Mouse (Mus musculus) myocyte (in vitro differentiated cells): ENCODE data around the gene Ubald1. TPM values are rescaled to one million over a fixed set of nuclear protein-coding genes. Genes with fewer than 3 reads are reported as not detected.

Experiments
- H3K27me3 ChIP-seq: one replicate; pipeline ENCODE4 v1.6.1; 2011; ENCODE audit not compliant: control insufficient read depth, insufficient read depth, insufficient read length
- H3K36me3 ChIP-seq: one replicate; pipeline ENCODE4 v1.6.1; 2011; ENCODE audit not compliant: control insufficient read depth, insufficient read depth
- H3K4me2 ChIP-seq: one replicate; pipeline ENCODE4 v1.6.1; 2011; ENCODE audit warnings: low read depth, control low read depth
- H3K4me3 ChIP-seq: one replicate; pipeline ENCODE4 v1.5.1; 2011; ENCODE audit warnings: mild to moderate bottlenecking, control low read depth, moderate library complexity
- H3K79me2 ChIP-seq: one replicate; pipeline ENCODE4 v1.6.1; 2011; ENCODE audit not compliant: control insufficient read depth, insufficient read depth
- H3ac ChIP-seq: one replicate; pipeline ENCODE4 v1.6.1; 2011; ENCODE audit not compliant: control insufficient read depth, insufficient read length
- CEBPB ChIP-seq: IDR thresholded peaks from 2 replicates; pipeline ENCODE4 v1.6.1; 2011; ENCODE audit warnings: mild to moderate bottlenecking, moderate library complexity; ENCODE audit not compliant: poor library complexity, insufficient read depth, severe bottlenecking
- E2F4 ChIP-seq: IDR thresholded peaks from one replicate; pipeline ENCODE4 v1.6.1; 2011; ENCODE audit warnings: mild to moderate bottlenecking, control low read depth, moderate library complexity; ENCODE audit not compliant: insufficient read depth
- MAX ChIP-seq: IDR thresholded peaks from one replicate; pipeline ENCODE4 v1.6.1; 2011; ENCODE audit warnings: low read depth, mild to moderate bottlenecking, control low read depth
- MYOD1 ChIP-seq, 3 experiments: IDR thresholded peaks; one replicate each; pipeline ENCODE4 v1.6.1; 2011; ENCODE audit warnings: control low read depth in 2 of 3, low read depth in 2 of 3, mild to moderate bottlenecking in 2 of 3, moderate library complexity in 1 of 3; ENCODE audit not compliant: insufficient read length in 2 of 3, control insufficient read depth in 1 of 3
- MYOG ChIP-seq, 3 experiments: IDR thresholded peaks; one replicate each; pipeline ENCODE4 v1.6.1; 2011; ENCODE audit warnings: control low read depth in 2 of 3, low read depth in 2 of 3, mild to moderate bottlenecking in 2 of 3; ENCODE audit not compliant: insufficient read length in 2 of 3, control insufficient read depth in 1 of 3, insufficient read depth in 1 of 3
- POLR2A ChIP-seq: IDR thresholded peaks from one replicate; pipeline ENCODE4 v1.6.1; 2011; ENCODE audit warnings: low read depth, mild to moderate bottlenecking, control low read depth, moderate library complexity; ENCODE audit not compliant: insufficient read length
- POLR2AphosphoS2 ChIP-seq: IDR thresholded peaks from one replicate; pipeline ENCODE4 v1.6.1; 2011; ENCODE audit warnings: low read depth, control low read depth; ENCODE audit not compliant: insufficient read length
- REST ChIP-seq: IDR thresholded peaks from one replicate; pipeline ENCODE4 v1.6.1; 2011; ENCODE audit warnings: mild to moderate bottlenecking, control low read depth, moderate library complexity; ENCODE audit not compliant: insufficient read depth, insufficient read length
- SRF ChIP-seq: IDR thresholded peaks from one replicate; pipeline ENCODE4 v1.6.1; 2011; ENCODE audit warnings: low read depth; ENCODE audit not compliant: control insufficient read depth, insufficient read length
- TCF12 ChIP-seq: IDR thresholded peaks from one replicate; pipeline ENCODE4 v1.6.1; 2011; ENCODE audit warnings: mild to moderate bottlenecking, control low read depth; ENCODE audit not compliant: poor library complexity, insufficient read depth, severe bottlenecking
- TCF3 ChIP-seq: IDR thresholded peaks from one replicate; pipeline ENCODE4 v1.6.1; 2011; ENCODE audit warnings: low read depth, control low read depth; ENCODE audit not compliant: insufficient read length
- USF1 ChIP-seq: IDR thresholded peaks from one replicate; pipeline ENCODE4 v1.6.1; 2011; ENCODE audit warnings: low read depth, mild to moderate bottlenecking, control low read depth, moderate library complexity
- polyA plus RNA-seq: library from polyadenylated mRNA; unstranded; fragments of >200 nt; fragmentation: generic; extraction: Trizol; gene quantifications from one replicate; pipeline ENCODE4 v1.2.1, GENCODE M21; 2012; ENCODE audit warnings: missing spikeins

Ubald1 gene
- polyA plus RNA-seq, 1 experiment = 79.5 TPM

DNA sequence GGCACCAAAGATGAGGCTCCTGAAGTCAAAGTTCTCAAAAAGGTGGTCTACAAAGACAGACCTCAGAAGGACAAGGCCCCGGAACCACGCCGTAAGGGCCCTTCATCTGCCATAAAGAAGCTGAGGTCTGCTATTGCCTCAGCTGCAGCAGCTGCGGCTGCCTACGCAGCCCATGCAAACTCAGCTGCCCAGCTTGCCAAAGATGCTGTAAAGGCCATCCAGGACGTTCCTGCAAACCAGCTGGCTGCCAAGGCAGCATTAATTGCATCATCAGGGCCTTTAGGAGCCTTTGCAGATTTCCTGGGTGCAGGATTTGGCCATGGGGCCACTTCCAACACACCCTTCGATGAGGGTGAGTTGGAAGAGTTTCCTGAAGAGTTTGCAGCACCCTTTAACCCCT, 29.8 kb downstream of the Ubald1 start:
- Histone ChIP-seq H3K36me3 (no peaks in the 10 kb centered on the region), H3ac (no peak overlapping the region), H3K4me2 (peak overlapping the region; percentile 25), H3K4me3 (no peak overlapping the region), H3K27me3 (no peaks in the 10 kb centered on the region), H3K79me2 (no peaks in the 10 kb centered on the region)
- peak; percentile 69 for TF ChIP-seq TCF3
- peak; percentile 92 for TF ChIP-seq CEBPB
- peak; percentile 58 for TF ChIP-seq TCF12
- no peak for TF ChIP-seq POLR2AphosphoS2
- no peak for TF ChIP-seq USF1
- peak; percentile 41 to 95 (median 88) for TF ChIP-seq MYOD1 (IDR thresholded peaks at IDR 0.05; ENCODE audit: control insufficient read depth in 1 of 3, insufficient read length in 2 of 3, low read depth in 2 of 3)
- TF ChIP-seq POLR2A = peak; percentile 28
- TF ChIP-seq E2F4 = no peak
- TF ChIP-seq SRF = no peak
- TF ChIP-seq REST = no peak
- peak; percentile 74 to 96 (median 82) for TF ChIP-seq MYOG (IDR thresholded peaks at IDR 0.05; ENCODE audit: control insufficient read depth in 1 of 3, insufficient read depth in 1 of 3, insufficient read length in 2 of 3, low read depth in 2 of 3)
- TF ChIP-seq MAX = no peak

DNA sequence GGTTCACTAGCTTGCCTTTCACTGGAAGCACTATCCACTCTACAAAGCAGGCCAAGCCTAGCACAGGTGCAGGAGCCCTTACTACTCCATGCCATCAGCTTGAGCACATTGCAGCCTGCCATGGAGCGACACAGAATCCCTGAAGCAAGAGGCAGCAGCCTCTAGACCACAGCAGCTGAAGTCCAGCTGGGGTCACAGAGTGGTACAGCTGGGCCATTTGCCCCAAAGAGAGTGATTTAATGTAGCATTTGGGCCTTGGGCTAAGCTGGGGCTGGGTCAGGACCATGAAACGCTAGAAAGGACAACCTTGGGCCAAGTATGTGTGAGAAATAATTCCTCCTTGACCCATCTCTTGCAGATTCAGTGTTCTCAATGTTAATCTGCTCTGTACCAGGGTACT, 32.0 kb downstream of the Ubald1 start:
- no peak overlapping the region for H3K4me2 ChIP-seq
- H3K4me3 ChIP-seq = no peak overlapping the region
- H3K27me3 ChIP-seq = no peaks in the 10 kb centered on the region
- H3K79me2 ChIP-seq = no peaks in the 10 kb centered on the region
- H3ac ChIP-seq = no peak overlapping the region
- TF ChIP-seq TCF3 (peak; percentile 75), CEBPB (no peak), TCF12 (peak; percentile 55), MYOG (IDR thresholded peaks at IDR 0.05; ENCODE audit: control insufficient read depth in 1 of 3, insufficient read depth in 1 of 3, insufficient read length in 2 of 3, low read depth in 2 of 3) (peak; percentile 53 to 93 (median 81)), MYOD1 (IDR thresholded peaks at IDR 0.05; ENCODE audit: control insufficient read depth in 1 of 3, insufficient read length in 2 of 3, low read depth in 2 of 3) (peak in 2 of 3 experiments; percentile 76 to 86), REST (no peak)
- H3K36me3 ChIP-seq = no peaks in the 10 kb centered on the region

DNA sequence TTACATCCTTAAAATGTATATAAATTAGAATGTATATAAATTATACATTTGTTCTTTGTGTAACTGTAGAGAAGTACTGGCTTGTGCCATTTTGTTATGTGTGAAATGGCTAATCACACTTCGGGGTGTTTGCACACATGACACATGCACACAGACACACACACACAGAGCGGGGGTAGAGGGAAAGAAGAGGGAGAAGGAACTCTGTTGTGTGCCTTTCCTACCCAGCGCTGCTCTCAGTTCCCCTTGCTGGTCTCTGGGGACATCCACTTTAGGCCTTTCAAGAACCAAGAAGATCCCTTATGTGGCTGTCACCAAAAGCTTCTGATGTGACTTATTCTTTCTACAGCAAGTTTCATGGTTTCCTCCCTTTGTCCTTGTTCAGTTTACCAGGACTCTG, 33.1 kb downstream of the Ubald1 start:
- no peaks in the 10 kb centered on the region for H3K27me3 ChIP-seq
- TF ChIP-seq E2F4 = no peak
- no peak for TF ChIP-seq TCF12
- TF ChIP-seq POLR2AphosphoS2 = no peak
- no peak for TF ChIP-seq REST
- TF ChIP-seq USF1 = no peak
- TF ChIP-seq CEBPB = no peak
- TF ChIP-seq SRF = no peak
- TF ChIP-seq MYOD1 (IDR thresholded peaks at IDR 0.05; ENCODE audit: control insufficient read depth in 1 of 3, insufficient read length in 2 of 3, low read depth in 2 of 3) = no peak
- TF ChIP-seq POLR2A = no peak
- TF ChIP-seq TCF3 = no peak
- TF ChIP-seq MAX = no peak
- TF ChIP-seq MYOG (IDR thresholded peaks at IDR 0.05; ENCODE audit: control insufficient read depth in 1 of 3, insufficient read depth in 1 of 3, insufficient read length in 2 of 3, low read depth in 2 of 3) = no peak
- H3ac ChIP-seq = no peak overlapping the region
- H3K4me2 ChIP-seq = no peak overlapping the region
- H3K79me2 ChIP-seq = no peaks in the 10 kb centered on the region
- no peak overlapping the region for H3K4me3 ChIP-seq
- H3K36me3 ChIP-seq = no peaks in the 10 kb centered on the region

DNA sequence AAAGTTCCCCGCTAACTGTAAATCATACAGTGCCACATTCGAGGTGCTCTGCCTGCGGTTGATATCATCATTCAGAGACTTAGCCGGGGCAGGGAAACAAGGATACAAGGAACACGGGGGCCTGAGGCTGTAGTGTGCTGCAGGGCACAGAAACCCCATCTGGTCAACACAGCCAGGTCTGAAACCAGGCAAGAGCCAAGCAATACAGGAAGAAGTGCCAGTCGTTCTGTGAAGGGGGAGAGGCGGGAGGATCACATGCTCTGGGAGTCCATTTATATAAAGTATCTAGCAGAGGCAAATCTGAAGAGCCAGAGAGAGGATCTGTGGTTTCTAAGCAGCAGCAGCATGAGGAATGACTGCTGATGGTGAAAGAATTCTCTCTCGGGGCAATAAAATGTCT, 39.9 kb downstream of the Ubald1 start:
- H3K79me2 ChIP-seq = no peaks in the 10 kb centered on the region
- no peak overlapping the region for H3K4me3 ChIP-seq
- no peaks in the 10 kb centered on the region for H3K27me3 ChIP-seq
- no peaks in the 10 kb centered on the region for H3K36me3 ChIP-seq
- no peak overlapping the region for H3K4me2 ChIP-seq
- TF ChIP-seq POLR2A = no peak
- TF ChIP-seq REST = no peak
- TF ChIP-seq MAX = no peak
- no peak for TF ChIP-seq TCF3
- no peak for TF ChIP-seq CEBPB
- TF ChIP-seq USF1 = no peak
- TF ChIP-seq MYOD1 (IDR thresholded peaks at IDR 0.05; ENCODE audit: control insufficient read depth in 1 of 3, insufficient read length in 2 of 3, low read depth in 2 of 3) = no peak
- no peak overlapping the region for H3ac ChIP-seq

DNA sequence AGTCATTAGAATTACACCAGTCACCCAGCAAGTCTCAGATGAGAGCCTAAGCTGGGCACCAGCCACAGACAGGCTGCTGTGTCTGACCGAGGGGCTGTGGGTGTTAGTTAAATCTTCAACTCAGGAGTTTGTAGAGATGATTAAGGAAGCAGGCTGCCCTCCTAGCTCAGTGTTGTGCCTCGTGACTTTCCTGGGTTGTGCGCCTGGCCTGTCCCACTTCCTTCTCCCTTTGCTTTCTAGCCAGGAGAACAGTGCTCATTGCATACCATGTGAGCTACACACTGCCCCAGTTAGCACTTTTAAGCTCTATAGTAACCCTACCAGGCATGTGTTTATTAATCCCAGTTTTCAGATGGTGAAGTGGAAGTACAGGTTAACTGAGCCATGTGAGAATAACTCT, 40.6 kb downstream of the Ubald1 start:
- Histone ChIP-seq H3K4me3 (no peak overlapping the region), H3ac (no peak overlapping the region), H3K36me3 (no peaks in the 10 kb centered on the region), H3K4me2 (no peak overlapping the region), H3K79me2 (no peaks in the 10 kb centered on the region), H3K27me3 (no peaks in the 10 kb centered on the region)
- TF ChIP-seq MYOD1 (IDR thresholded peaks at IDR 0.05; ENCODE audit: control insufficient read depth in 1 of 3, insufficient read length in 2 of 3, low read depth in 2 of 3) (no peak), USF1 (no peak), TCF12 (no peak), CEBPB (no peak), REST (no peak), MYOG (IDR thresholded peaks at IDR 0.05; ENCODE audit: control insufficient read depth in 1 of 3, insufficient read depth in 1 of 3, insufficient read length in 2 of 3, low read depth in 2 of 3) (no peak), POLR2AphosphoS2 (no peak), TCF3 (no peak), MAX (no peak), POLR2A (no peak), E2F4 (no peak), SRF (no peak)
